Mouse (Mus musculus) gastrocnemius, adult 8-10 months (tissue): ENCODE results near the gene Abcg4. TPM values are rescaled to one million over a fixed set of nuclear protein-coding genes. Genes with fewer than 3 reads are reported as not detected.

Source experiments
- DNase-seq, 2 experiments: peaks; one replicate each; pipeline ENCODE4 v3.0.0; 2022; ENCODE audit warnings: low spot score in 2 of 2
- microRNA-seq: library from miRNA; unstranded; fragments of <30 nt; microRNA quantifications from one replicate; pipeline ENCODE4 v1.2.0, GENCODE M21; 2022
- total RNA-seq, 4 experiments: library from RNA; stranded (reverse); gene quantifications; 2 replicates each; pipeline ENCODE4 v1.2.4; 2022

Abcg4 gene
- total RNA-seq, 4 experiments from 2014 or later: 0.12 to 0.70 (median 0.30) TPM

GRCm38 (mm10) chr9:44240399-44240798 is 48.0 kb downstream of the Abcg4 start, which contains the start of gene Ccdc153:
Ccdc153 (plus strand) TSS chr9:44240676.
- no peak for DNase-seq

GRCm38 (mm10) chr9:44239447-44239846 is 49.0 kb downstream of the Abcg4 start:
- no peak for DNase-seq

DNA sequence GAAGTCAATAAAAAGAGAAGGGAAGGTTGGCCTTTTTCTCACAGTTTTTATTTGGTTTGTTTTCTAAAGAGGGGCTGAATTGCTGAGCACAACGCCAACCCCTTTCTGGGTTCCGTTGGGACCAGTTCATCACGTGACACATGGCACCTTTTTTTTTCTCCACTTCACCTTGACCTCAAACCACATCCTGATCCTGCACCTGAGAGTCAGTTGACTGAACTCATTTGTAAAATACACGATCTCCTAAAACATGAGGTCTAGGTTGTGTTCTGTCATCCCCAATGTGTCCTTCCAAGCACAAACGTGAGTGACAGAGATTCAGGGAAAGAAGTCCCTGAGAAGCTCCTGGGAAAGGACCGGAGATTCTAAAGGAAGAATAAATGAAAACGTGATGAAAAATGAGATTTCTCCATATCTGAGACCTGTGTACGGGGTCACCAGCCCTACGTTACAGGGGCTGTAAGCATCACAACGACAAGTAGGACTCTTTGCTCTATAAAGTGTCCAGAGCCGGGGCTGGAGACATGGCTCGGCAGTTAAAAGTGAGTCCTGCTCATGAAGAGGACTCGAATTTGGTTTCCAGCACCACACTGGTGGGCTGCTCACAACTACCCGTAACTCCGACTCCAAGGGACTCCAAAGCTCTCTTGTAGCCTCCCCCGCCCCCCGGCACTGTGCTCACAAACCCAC is 49.8 kb downstream of the Abcg4 start:
- no peak for DNase-seq

DNA sequence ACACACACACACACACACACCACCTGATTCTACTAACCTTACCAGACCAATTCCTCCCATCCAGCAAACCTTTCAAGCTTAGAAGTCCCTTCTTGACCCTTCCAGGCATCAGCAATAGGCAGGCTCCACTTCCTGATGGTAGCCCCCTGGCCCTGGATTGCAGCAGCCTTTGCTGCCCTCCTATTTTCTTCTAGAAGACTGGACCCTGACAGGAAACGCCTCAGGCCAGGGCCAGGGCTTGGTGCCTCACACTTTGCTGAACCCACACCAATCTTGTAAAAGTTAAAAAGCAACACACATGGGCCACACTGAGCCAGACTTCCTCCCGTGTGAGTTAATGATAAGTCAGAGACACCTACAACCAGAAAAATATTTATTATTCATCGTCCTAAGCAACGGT is 51.3 kb downstream of the Abcg4 start:
- DNase-seq: no peak

GRCm38 (mm10) chr9:44236601-44237000 is 51.8 kb downstream of the Abcg4 start:
- DNase-seq: no peak

GRCm38 (mm10) chr9:44234479-44235427 is 53.7 kb downstream of the Abcg4 start:
- peak in 1 of 2 experiments; percentile 37 for DNase-seq

DNA sequence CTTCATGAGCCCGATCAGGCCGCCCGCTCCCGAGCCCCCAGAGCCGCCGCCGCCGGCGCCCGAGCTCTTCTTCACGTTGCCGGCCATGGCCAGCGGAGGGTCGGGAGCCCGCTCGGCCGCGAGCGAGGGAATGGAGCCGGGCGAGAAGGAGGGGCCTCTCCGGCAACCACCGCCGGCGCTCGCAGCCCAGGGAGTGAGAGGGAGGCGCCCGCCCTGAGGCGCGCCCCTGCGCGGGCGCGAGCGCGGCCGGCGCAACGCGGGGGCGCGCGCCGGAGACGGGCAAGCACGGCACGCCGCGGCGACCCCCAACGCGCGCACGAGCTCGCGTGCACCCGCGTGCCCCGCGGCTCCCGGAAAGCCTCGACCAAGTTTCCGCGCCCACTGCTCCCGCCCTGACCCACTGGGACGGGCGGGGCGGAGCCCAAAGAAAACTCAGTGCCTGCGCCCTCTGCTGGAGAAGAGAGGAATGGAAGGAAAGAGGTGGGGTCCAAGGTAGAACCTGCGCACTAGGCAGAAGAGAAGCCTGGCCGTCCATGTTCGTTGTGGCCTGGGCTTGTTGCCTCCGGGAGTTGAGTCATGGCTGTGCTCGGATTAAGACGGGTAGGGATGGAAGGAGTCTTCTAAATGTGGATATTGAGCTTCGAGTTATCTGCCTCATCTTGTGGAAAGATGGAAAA is 54.5 kb downstream of the Abcg4 start, which contains the start of gene Cbl:
Gene Cbl (minus strand): TSS at position 248 of the 677 bp plus-strand sequence.
- DNase-seq: peak; percentile 97 to 98

DNA sequence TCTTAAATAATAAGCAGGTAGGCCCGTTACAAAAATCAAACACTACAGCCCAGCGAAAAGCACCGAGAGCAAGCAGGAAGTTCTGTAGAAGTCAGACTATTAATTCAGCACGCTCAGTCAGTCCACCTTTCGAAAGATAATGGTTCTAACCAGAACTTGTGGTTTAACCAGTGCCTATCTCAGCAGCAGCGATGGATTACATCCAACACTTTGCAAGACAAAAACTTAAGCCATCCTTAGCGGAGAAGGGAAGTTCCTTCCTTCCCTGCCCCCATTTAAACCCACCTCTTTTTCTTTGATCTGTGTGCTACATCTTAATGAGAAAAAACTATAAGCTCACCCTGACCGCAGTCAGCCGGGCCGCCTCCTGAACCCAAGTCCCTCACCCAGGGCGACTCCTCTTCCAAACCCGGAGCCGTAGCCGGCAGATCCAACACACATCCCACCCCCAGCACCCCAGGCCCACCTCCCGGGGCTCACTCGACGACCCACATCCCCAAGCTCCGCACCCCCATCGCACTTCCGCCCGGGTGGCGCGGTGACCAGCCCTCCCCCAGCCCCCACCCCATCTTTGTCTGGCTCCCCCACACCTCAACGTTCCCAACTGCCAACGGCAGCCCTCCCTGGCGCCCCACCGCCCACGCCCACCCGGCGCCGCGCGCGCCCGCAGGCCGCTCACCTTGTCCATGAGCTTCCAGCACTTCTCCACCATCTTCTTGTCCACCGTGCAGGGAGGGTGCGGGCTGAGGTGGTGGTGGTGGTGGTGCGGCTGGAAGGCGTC is 55.2 kb downstream of the Abcg4 start:
- DNase-seq: no peak

GRCm38 (mm10) chr9:44231609-44232008 is 56.8 kb downstream of the Abcg4 start:
- no peak for DNase-seq

DNA sequence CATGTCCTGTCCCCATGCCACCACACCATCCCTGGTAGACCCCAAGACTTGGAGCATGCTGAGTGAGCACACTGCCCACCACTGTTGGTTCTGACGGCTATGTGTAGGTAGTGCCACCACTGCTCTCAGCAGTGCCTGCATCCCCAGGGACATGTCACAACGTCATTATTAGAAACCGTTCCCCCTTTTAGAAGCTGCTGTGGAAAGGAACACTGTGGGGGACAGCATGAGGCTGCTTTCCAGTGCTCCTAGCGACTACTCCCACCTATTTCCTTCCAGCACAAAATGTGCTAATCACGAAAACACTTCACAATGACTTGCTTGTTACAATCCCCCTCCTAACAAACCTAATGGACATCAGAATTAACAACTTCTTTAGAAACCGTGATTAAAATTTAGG is 62.4 kb downstream of the Abcg4 start:
- DNase-seq: no peak

Small RNAs within 50 kb of the gene (microRNA-seq; reads per million reads assigned to microRNA genes)
- not detected for gene Gm44335

Other genes starting within 250 kb of the Abcg4 start
- gene Thy1, start 245.2 kb downstream of the Abcg4 start, total RNA-seq: 1 to 10 TPM; 4.3 to 7.6 (median 5.8) TPM
- 100 to 1,000 TPM; 222 to 251 (median 237) TPM for gene Usp2, start 221.6 kb downstream of the Abcg4 start, total RNA-seq
- not detected for gene Mfrp, start 186.9 kb downstream of the Abcg4 start, total RNA-seq
- gene C1qtnf5, start 181.4 kb downstream of the Abcg4 start, total RNA-seq: 1 to 10 TPM; 1.6 to 4.2 (median 3.0) TPM
- gene Gm49380, start 175.1 kb downstream of the Abcg4 start, total RNA-seq: under 1 TPM; 0.31 to 0.60 (median 0.38) TPM
- gene Rnf26, start 175.1 kb downstream of the Abcg4 start, total RNA-seq: 1 to 10 TPM; 1.7 to 2.9 (median 2.6) TPM
- gene Mcam, start 154.1 kb downstream of the Abcg4 start, total RNA-seq: 10 to 100 TPM; 15.4 to 33.9 (median 26.2) TPM
- gene Cbl, start 54.6 kb downstream of the Abcg4 start, total RNA-seq: 10 to 100 TPM in 1 of 4 experiments, 1 to 10 TPM in 3; 5.1 to 10.2 (median 7.3) TPM
- gene Ccdc153, start 47.9 kb downstream of the Abcg4 start, total RNA-seq: not detected
- 1 to 10 TPM in 1 of 4 experiments, under 1 TPM in 3; 0.56 to 1.0 (median 0.95) TPM for gene Pdzd3, start 37.1 kb downstream of the Abcg4 start, total RNA-seq
- 10 to 100 TPM; 20.5 to 24.7 (median 22.6) TPM for gene Nlrx1, start 20.0 kb downstream of the Abcg4 start, total RNA-seq
- 1 to 10 TPM; 4.5 to 9.6 (median 7.2) TPM for gene Hinfp, start 17.1 kb upstream of the Abcg4 start, total RNA-seq
- gene C2cd2l, start 31.7 kb upstream of the Abcg4 start, total RNA-seq: 10 to 100 TPM; 10.4 to 18.9 (median 15.2) TPM
- 10 to 100 TPM; 10.9 to 14.8 (median 13.0) TPM for gene Dpagt1, start 37.4 kb upstream of the Abcg4 start, total RNA-seq
- 10 to 100 TPM in 1 of 4 experiments, 1 to 10 TPM in 3; 7.8 to 10.3 (median 8.7) TPM for gene H2afx, start 46.1 kb upstream of the Abcg4 start, total RNA-seq
- gene Hmbs, start 55.6 kb upstream of the Abcg4 start, total RNA-seq: 10 to 100 TPM; 24.2 to 26.1 (median 25.2) TPM
- 10 to 100 TPM; 17.6 to 19.0 (median 18.3) TPM for gene Vps11, start 73.1 kb upstream of the Abcg4 start, total RNA-seq
- gene Hyou1, start 90.9 kb upstream of the Abcg4 start, total RNA-seq: 10 to 100 TPM; 24.2 to 32.0 (median 25.9) TPM
- gene Slc37a4, start 108.2 kb upstream of the Abcg4 start, total RNA-seq: 100 to 1,000 TPM in 3 of 4 experiments, 10 to 100 TPM in 1; 96.0 to 131 (median 127) TPM
- 100 to 1,000 TPM; 854 to 938 (median 914) TPM for gene Rps25, start 118.5 kb upstream of the Abcg4 start, total RNA-seq
- 10 to 100 TPM; 17.5 to 23.0 (median 19.5) TPM for gene Trappc4, start 119.0 kb upstream of the Abcg4 start, total RNA-seq
- 1 to 10 TPM; 1.6 to 4.5 (median 3.4) TPM for gene Ccdc84, start 130.0 kb upstream of the Abcg4 start, total RNA-seq
- not detected for gene Foxr1, start 152.5 kb upstream of the Abcg4 start, total RNA-seq
- under 1 TPM in 2 of 4 experiments, not detected in 2; 0.29 to 0.54 TPM for gene Upk2, start 166.4 kb upstream of the Abcg4 start, total RNA-seq
- 10 to 100 TPM; 36.4 to 43.8 (median 41.7) TPM for gene Bcl9l, start 194.2 kb upstream of the Abcg4 start, total RNA-seq